Mouse (Mus musculus): ENCODE measurements around the gene Kcne1. TPM values are rescaled to one million over a fixed set of nuclear protein-coding genes. Genes with fewer than 3 reads are reported as not detected.

Gene Kcne1
- polyA plus RNA-seq, 1 experiment = 34.3 TPM

DNA sequence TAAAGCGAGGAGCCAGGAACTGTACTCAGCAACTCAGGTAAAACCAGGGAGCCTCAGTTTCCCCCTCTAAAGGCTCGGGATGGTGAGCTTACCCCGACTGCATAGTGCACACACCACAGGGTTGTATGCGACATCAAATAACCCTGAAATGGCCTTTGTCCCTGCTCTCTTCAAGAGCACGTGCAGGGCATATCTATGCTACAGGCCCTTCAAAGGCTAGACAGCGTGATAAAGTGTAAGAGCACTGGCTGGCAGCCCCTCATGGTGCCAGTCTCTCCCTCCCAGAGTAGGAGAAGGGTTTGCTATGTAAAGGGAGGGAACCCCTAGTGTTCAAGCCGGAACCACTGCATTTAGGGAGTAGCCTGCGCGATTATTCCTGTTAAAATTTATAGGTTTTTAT lies 2.2 kb downstream of the Kcne1 start:
- no peak overlapping the region for H3K27ac ChIP-seq (ENCODE audit: insufficient read depth, low read depth, low read length)
- H3K4me1 ChIP-seq (ENCODE audit: control insufficient read depth, insufficient read depth, low read length) = no peaks in the 10 kb centered on the region
- no peaks in the 10 kb centered on the region for H3K36me3 ChIP-seq (ENCODE audit: control insufficient read depth, insufficient read depth, low read length)
- no peaks in the 10 kb centered on the region for H3K27me3 ChIP-seq (replicated peaks; ENCODE audit: control insufficient read depth, insufficient read depth, low read length)
- TF ChIP-seq CTCF (conservative IDR thresholded peaks at IDR 0.05; ENCODE audit: insufficient read depth, insufficient read length, low read depth, low read length) (no peak), POLR2A (IDR thresholded peaks at IDR 0.05; ENCODE audit: low read depth, low read length) (no peak)
- 67% methylated on average over 9 of the region's 9 CpGs for WGBS
- no peak overlapping the region for H3K4me3 ChIP-seq (ENCODE audit: insufficient read depth, low read depth, low read length)
- DNase-seq = no peak

DNA sequence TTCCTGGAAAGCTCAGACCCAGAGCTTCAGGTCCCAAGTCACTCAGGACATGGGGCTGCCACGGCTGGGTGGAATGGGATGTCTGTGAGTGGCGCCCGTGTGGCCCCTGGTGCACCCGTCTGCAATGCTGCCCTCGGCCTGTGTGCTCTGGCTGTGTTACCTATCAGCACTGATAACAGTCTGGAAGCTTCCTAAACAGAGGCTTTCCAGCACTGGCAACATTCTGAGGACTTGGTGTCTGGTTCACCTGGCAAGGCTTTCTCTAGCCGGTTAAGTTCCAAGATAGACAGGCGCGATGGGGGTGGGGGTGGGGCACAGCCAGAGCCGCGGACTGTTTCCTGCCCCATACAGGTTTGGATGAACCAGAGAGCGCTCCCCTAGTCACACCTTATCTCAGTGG lies 3.3 kb downstream of the Kcne1 start:
- H3K4me1 ChIP-seq (ENCODE audit: control insufficient read depth, insufficient read depth, low read length) = no peaks in the 10 kb centered on the region
- WGBS = 83% methylated on average over 11 of the region's 11 CpGs
- H3K36me3 ChIP-seq (ENCODE audit: control insufficient read depth, insufficient read depth, low read length) = no peaks in the 10 kb centered on the region
- TF ChIP-seq POLR2A (IDR thresholded peaks at IDR 0.05; ENCODE audit: low read depth, low read length) = no peak
- no peak for TF ChIP-seq CTCF (conservative IDR thresholded peaks at IDR 0.05; ENCODE audit: insufficient read depth, insufficient read length, low read depth, low read length)
- H3K27me3 ChIP-seq (replicated peaks; ENCODE audit: control insufficient read depth, insufficient read depth, low read length) = no peaks in the 10 kb centered on the region
- no peak overlapping the region for H3K27ac ChIP-seq (ENCODE audit: insufficient read depth, low read depth, low read length)
- no peak overlapping the region for H3K4me3 ChIP-seq (ENCODE audit: insufficient read depth, low read depth, low read length)
- DNase-seq = no peak

DNA sequence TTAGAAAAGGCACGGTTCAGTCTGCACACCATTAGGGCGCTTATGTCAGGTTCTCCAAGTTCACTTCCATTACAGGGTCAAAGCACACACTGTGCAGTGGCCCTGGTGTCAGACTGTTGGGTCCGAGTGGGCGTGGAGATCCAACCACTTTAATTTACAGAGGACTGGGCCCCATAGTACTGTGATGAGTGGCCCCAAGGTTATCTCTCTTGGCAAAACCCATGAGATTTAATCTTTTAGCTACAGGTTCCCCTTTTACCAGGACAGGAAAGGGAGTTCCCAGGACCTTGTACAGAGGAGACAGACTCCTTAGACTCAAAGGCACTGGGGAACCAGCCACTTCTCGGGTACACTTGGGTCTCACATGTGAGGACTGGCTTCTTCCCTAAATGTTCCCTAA lies 3.9 kb downstream of the Kcne1 start:
- TF ChIP-seq POLR2A (IDR thresholded peaks at IDR 0.05; ENCODE audit: low read depth, low read length) (no peak), CTCF (conservative IDR thresholded peaks at IDR 0.05; ENCODE audit: insufficient read depth, insufficient read length, low read depth, low read length) (no peak)
- no peaks in the 10 kb centered on the region for H3K4me1 ChIP-seq (ENCODE audit: control insufficient read depth, insufficient read depth, low read length)
- H3K4me3 ChIP-seq (ENCODE audit: insufficient read depth, low read depth, low read length) = no peak overlapping the region
- H3K36me3 ChIP-seq (ENCODE audit: control insufficient read depth, insufficient read depth, low read length) = no peaks in the 10 kb centered on the region
- no peaks in the 10 kb centered on the region for H3K27me3 ChIP-seq (replicated peaks; ENCODE audit: control insufficient read depth, insufficient read depth, low read length)
- DNase-seq = no peak
- no peak overlapping the region for H3K27ac ChIP-seq (ENCODE audit: insufficient read depth, low read depth, low read length)
- 72% methylated on average over 5 of the region's 5 CpGs for WGBS

DNA sequence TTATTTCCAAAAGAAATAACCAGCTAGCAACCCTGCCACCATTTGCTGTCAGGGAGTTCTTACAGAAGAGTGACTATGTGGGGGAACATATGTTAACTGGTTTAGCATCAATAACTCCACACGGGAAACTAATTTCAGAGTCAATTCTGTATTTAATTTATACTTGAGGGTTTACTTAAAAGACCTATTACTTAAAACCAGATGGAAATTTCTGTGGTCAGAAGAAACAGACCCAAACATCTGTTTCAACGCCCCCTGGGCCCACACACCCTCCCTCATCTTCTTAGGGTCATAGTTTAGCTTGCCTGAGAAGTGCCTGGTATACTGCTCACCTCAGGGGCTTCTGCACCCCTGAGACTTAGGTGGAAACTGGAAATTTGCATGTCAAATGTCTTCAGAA lies 5.4 kb downstream of the Kcne1 start:
- no peaks in the 10 kb centered on the region for H3K27me3 ChIP-seq (replicated peaks; ENCODE audit: control insufficient read depth, insufficient read depth, low read length)
- H3K4me3 ChIP-seq (ENCODE audit: insufficient read depth, low read depth, low read length) = no peak overlapping the region
- DNase-seq = no peak
- H3K36me3 ChIP-seq (ENCODE audit: control insufficient read depth, insufficient read depth, low read length) = no peaks in the 10 kb centered on the region
- H3K27ac ChIP-seq (ENCODE audit: insufficient read depth, low read depth, low read length) = no peak overlapping the region
- no peaks in the 10 kb centered on the region for H3K4me1 ChIP-seq (ENCODE audit: control insufficient read depth, insufficient read depth, low read length)
- 71% methylated on average over 2 of the region's 2 CpGs for WGBS
- no peak for TF ChIP-seq POLR2A (IDR thresholded peaks at IDR 0.05; ENCODE audit: low read depth, low read length)
- no peak for TF ChIP-seq CTCF (conservative IDR thresholded peaks at IDR 0.05; ENCODE audit: insufficient read depth, insufficient read length, low read depth, low read length)

DNA sequence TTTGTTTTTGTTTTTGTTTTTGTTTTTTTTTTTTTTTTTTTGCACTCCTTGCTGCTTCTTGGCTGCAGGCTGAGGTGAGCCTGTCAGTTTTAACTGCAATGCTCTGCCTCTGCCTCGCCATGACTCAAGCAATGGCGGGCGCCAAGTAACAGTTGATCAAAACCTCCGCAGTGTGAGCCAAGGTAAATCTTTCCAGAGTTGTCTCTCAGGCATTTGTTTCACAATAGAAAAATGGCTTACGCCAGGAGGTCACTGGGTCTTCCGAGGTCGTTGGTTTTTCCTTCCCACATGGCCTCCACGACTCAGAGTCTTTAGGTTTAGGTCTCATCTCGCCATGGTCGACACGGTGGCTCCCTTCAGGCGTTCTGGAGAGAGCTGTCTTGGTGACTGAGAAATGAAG lies 6.0 kb downstream of the Kcne1 start:
- WGBS = 83% methylated on average over 12 of the region's 12 CpGs
- DNase-seq = no peak
- no peaks in the 10 kb centered on the region for H3K4me1 ChIP-seq (ENCODE audit: control insufficient read depth, insufficient read depth, low read length)
- H3K27me3 ChIP-seq (replicated peaks; ENCODE audit: control insufficient read depth, insufficient read depth, low read length) = no peaks in the 10 kb centered on the region
- H3K36me3 ChIP-seq (ENCODE audit: control insufficient read depth, insufficient read depth, low read length) = no peaks in the 10 kb centered on the region
- H3K4me3 ChIP-seq (ENCODE audit: insufficient read depth, low read depth, low read length) = no peak overlapping the region
- H3K27ac ChIP-seq (ENCODE audit: insufficient read depth, low read depth, low read length) = no peak overlapping the region
- no peak for TF ChIP-seq CTCF (conservative IDR thresholded peaks at IDR 0.05; ENCODE audit: insufficient read depth, insufficient read length, low read depth, low read length)
- no peak for TF ChIP-seq POLR2A (IDR thresholded peaks at IDR 0.05; ENCODE audit: low read depth, low read length)

DNA sequence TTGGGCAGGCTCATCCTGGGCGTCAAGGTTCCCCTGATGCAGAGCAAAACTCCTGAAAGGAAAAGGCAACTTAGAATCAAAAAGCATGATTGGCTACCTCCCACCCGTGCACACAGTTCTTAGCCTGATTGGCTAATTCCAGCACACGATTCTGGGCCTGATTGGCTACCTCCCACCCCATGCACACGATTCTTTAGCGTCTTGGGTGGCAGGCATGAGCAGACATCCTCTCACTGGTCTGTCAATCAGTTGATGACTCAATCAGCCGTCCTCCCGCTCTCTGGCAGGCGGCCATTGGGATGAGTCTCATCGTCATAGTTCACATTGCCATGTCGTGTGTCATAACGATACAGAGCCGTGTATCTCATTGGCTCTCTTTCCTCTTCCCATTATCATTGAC lies 10.3 kb downstream of the Kcne1 start:
- WGBS = 47% methylated on average over 12 of the region's 12 CpGs
- H3K4me3 ChIP-seq (ENCODE audit: insufficient read depth, low read depth, low read length) = no peak overlapping the region
- TF ChIP-seq POLR2A (IDR thresholded peaks at IDR 0.05; ENCODE audit: low read depth, low read length) = no peak
- TF ChIP-seq CTCF (conservative IDR thresholded peaks at IDR 0.05; ENCODE audit: insufficient read depth, insufficient read length, low read depth, low read length) = no peak

DNA sequence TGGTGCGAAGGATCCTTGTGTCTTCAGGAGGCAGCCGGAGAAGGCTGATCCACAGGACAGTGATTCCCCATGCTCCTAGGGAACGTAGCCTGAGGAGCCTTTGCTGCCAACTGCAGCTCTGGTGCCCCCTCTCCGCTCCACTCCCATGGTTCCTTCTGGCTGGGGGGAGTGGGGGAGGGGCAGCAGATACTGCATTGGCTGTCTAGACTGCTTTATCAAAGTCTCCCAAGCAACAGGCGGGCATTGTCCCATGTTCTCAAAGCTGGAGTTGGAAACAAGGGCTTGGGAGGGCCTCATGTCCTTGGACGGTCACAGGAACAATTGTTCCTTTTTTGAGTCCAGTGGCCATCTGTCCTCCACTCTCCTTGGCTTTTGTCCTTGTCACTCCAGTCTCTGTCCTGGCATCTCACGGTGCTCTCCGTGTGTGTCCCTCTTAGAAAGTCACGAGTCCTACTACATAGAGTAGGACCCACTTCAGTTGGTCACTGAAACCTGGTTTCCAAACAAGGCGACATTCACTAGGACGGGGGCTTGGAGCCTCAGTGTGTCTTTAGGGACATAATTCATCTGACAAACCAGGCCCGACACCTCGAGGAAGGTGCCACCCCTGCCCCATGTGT lies 12.9 kb downstream of the Kcne1 start:
- Histone ChIP-seq H3K36me3 (ENCODE audit: control insufficient read depth, insufficient read depth, low read length) (no peaks in the 10 kb centered on the region), H3K27me3 (replicated peaks; ENCODE audit: control insufficient read depth, insufficient read depth, low read length) (no peaks in the 10 kb centered on the region), H3K4me3 (ENCODE audit: insufficient read depth, low read depth, low read length) (no peak overlapping the region), H3K4me1 (ENCODE audit: control insufficient read depth, insufficient read depth, low read length) (no peaks in the 10 kb centered on the region), H3K27ac (ENCODE audit: insufficient read depth, low read depth, low read length) (no peak overlapping the region)
- WGBS = 88% methylated on average over 13 of the region's 13 CpGs
- TF ChIP-seq POLR2A (IDR thresholded peaks at IDR 0.05; ENCODE audit: low read depth, low read length) (no peak), CTCF (conservative IDR thresholded peaks at IDR 0.05; ENCODE audit: insufficient read depth, insufficient read length, low read depth, low read length) (no peak)
- no peak for DNase-seq

More for the DNA sequence above, 10.3 kb downstream of the Kcne1 start:
- Histone ChIP-seq H3K36me3 (ENCODE audit: control insufficient read depth, insufficient read depth, low read length) (no peaks in the 10 kb centered on the region), H3K27ac (ENCODE audit: insufficient read depth, low read depth, low read length) (no peak overlapping the region), H3K27me3 (replicated peaks; ENCODE audit: control insufficient read depth, insufficient read depth, low read length) (no peaks in the 10 kb centered on the region), H3K4me1 (ENCODE audit: control insufficient read depth, insufficient read depth, low read length) (no peaks in the 10 kb centered on the region)
- DNase-seq = no peak
